Mouse (Mus musculus): Measurements from ENCODE around the gene St3gal3. TPM values are rescaled to one million over a fixed set of nuclear protein-coding genes. Genes with fewer than 3 reads are reported as not detected.

The St3gal3 gene
- polyA plus RNA-seq, 1 experiment from 2014 or later, result 5.1 TPM

DNA sequence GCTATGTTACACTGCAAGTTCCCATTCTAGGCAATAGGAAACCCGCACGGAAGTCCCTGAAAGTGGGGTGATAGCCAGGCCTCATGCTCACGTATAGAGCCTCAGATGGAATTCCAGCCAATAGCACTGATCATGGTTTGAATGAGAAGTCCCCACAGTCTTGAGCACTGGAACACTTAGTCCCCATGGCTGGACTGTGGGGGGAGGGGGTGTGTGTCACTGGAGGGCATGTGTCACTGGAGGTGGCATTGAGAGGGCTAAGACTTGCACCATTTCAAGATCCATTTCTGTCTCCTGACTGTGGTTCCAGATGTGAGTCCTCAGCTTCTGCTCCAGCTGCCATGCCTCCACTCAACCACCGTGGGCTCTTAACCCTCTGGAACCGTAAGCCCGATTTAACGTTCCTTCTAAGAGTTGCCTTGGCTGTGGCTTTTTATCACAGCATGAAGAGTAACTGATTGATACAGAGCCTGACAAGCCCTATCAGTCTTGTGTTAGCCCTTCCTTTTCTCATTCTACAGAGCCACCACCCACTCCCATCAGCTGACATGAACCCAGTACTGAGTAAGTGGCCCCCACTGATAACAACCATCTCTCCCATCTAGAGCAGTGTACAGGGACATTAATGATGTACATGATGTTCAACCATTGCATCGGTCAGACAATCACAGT, 91.2 kb downstream of the St3gal3 start:
- no peak overlapping the region for H3K27ac ChIP-seq (ENCODE audit: low read depth)
- no peak for TF ChIP-seq EP300 (IDR thresholded peaks at IDR 0.05; ENCODE audit: low read depth)
- no peak for TF ChIP-seq CTCF (IDR thresholded peaks at IDR 0.05; ENCODE audit: low read depth)
- DNase-seq (no peak), ATAC-seq (no peak)
- no peak overlapping the region for H3K4me3 ChIP-seq (ENCODE audit: low read depth, low read length)
- 75% methylated on average over 8 of the region's 8 CpGs for WGBS (ENCODE audit: insufficient replicate concordance)
- peaks cover 14% of the 10 kb centered on the region; the same call in 1 of the 2 replicates for H3K4me1 ChIP-seq (ENCODE audit: insufficient read depth)
- H3K4me2 ChIP-seq (ENCODE audit: low read depth, low read length), result no peak overlapping the region
- H3K9me3 ChIP-seq (ENCODE audit: low read length), result no peaks in the 10 kb centered on the region
- no peaks in the 10 kb centered on the region for H3K27me3 ChIP-seq (ENCODE audit: insufficient read depth, low read length)
- no peaks in the 10 kb centered on the region for H3K36me3 ChIP-seq (replicated peaks; ENCODE audit: insufficient read depth, low read length)
- no peak overlapping the region for H3K9ac ChIP-seq (replicated peaks)

DNA sequence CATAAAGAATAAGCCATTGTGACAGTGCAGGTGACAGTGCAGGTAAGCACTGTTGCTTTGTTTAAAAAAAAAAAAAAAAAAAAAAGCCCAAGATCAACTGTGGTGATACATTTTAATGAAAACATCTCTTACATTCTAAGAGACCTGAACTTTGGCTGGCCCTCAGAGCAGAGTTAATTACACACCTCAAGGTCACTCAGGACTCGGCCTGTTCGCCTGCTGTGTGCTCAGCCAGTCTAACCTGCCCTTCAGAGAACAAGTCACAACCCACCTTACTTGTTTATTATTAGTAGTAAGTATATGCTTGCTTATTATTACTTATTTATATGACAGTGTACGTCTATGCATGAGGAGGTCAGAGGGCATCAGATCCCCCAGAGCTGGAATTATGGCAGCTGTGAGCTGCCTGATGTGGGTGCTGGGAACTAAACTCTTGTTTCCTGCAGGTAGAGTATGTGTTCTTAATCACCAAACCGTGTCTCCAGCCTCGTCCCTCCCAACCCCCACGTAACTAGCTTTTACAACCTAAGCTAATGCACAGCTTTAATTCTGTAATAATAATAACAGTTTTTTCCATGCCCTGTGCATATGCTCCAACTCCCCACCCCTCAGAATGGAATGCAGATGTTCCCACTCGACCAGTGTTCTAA, 91.9 kb downstream of the St3gal3 start:
- ATAC-seq (no peak), DNase-seq (no peak)

GRCm38 (mm10) chr4:118041145-118041544, 93.6 kb downstream of the St3gal3 start:
- Histone ChIP-seq H3K9me3 (ENCODE audit: low read length) (no peaks in the 10 kb centered on the region), H3K4me1 (ENCODE audit: insufficient read depth) (peaks cover 14% of the 10 kb centered on the region; the same call in 1 of the 2 replicates), H3K36me3 (replicated peaks; ENCODE audit: insufficient read depth, low read length) (no peaks in the 10 kb centered on the region), H3K4me2 (ENCODE audit: low read depth, low read length) (no peak overlapping the region), H3K4me3 (ENCODE audit: low read depth, low read length) (no peak overlapping the region), H3K9ac (replicated peaks) (no peak overlapping the region), H3K27me3 (ENCODE audit: insufficient read depth, low read length) (no peaks in the 10 kb centered on the region), H3K27ac (ENCODE audit: low read depth) (no peak overlapping the region)
- ATAC-seq (no peak), DNase-seq (no peak)
- TF ChIP-seq EP300 (IDR thresholded peaks at IDR 0.05; ENCODE audit: low read depth) (no peak), CTCF (IDR thresholded peaks at IDR 0.05; ENCODE audit: low read depth) (no peak)
- WGBS (ENCODE audit: insufficient replicate concordance), result 85% methylated on average over 9 of the region's 9 CpGs

More for the DNA sequence above, 91.9 kb downstream of the St3gal3 start:
- Histone ChIP-seq H3K9me3 (ENCODE audit: low read length) (no peaks in the 10 kb centered on the region), H3K4me1 (ENCODE audit: insufficient read depth) (peaks cover 14% of the 10 kb centered on the region; the same call in 1 of the 2 replicates), H3K9ac (replicated peaks) (no peak overlapping the region), H3K4me2 (ENCODE audit: low read depth, low read length) (no peak overlapping the region), H3K36me3 (replicated peaks; ENCODE audit: insufficient read depth, low read length) (no peaks in the 10 kb centered on the region), H3K27ac (ENCODE audit: low read depth) (no peak overlapping the region), H3K4me3 (ENCODE audit: low read depth, low read length) (no peak overlapping the region), H3K27me3 (ENCODE audit: insufficient read depth, low read length) (no peaks in the 10 kb centered on the region)
- TF ChIP-seq EP300 (IDR thresholded peaks at IDR 0.05; ENCODE audit: low read depth) (no peak), CTCF (IDR thresholded peaks at IDR 0.05; ENCODE audit: low read depth) (no peak)
- WGBS (ENCODE audit: insufficient replicate concordance), result 65% methylated on average over 7 of the region's 7 CpGs

DNA sequence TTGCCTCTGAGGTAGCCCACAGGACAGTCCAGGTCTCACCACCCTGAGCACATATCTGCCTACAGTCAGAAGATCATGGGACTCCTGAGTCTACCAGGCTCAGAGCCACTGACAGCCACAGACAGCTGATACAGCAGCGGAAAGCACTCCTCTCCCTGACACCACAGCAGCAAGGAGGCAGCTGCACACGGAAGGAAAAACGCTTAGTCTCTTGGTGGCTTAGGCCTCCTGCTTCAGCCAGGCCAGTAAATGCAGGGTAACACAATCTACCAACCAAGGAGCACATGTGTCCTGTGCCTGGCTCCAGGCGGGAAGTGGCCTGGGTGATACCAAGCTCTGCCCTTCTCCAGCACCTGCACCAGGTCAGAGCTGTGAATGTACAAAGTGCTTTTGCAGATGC, 94.1 kb downstream of the St3gal3 start:
- no peak overlapping the region for H3K4me3 ChIP-seq (ENCODE audit: low read depth, low read length)
- DNase-seq (no peak), ATAC-seq (no peak)
- H3K27me3 ChIP-seq (ENCODE audit: insufficient read depth, low read length), result no peaks in the 10 kb centered on the region
- no peak overlapping the region for H3K4me2 ChIP-seq (ENCODE audit: low read depth, low read length)
- no peaks in the 10 kb centered on the region for H3K9me3 ChIP-seq (ENCODE audit: low read length)
- no peaks in the 10 kb centered on the region for H3K36me3 ChIP-seq (replicated peaks; ENCODE audit: insufficient read depth, low read length)
- H3K9ac ChIP-seq (replicated peaks), result no peak overlapping the region
- TF ChIP-seq EP300 (IDR thresholded peaks at IDR 0.05; ENCODE audit: low read depth) (no peak), CTCF (IDR thresholded peaks at IDR 0.05; ENCODE audit: low read depth) (no peak)
- 80% methylated on average over 4 of the region's 4 CpGs for WGBS (ENCODE audit: insufficient replicate concordance)
- no peak overlapping the region for H3K27ac ChIP-seq (ENCODE audit: low read depth)
- H3K4me1 ChIP-seq (ENCODE audit: insufficient read depth), result peaks cover 14% of the 10 kb centered on the region; the same call in 1 of the 2 replicates

GRCm38 (mm10) chr4:118039964-118040363, 94.8 kb downstream of the St3gal3 start:
- no peak overlapping the region for H3K27ac ChIP-seq (ENCODE audit: low read depth)
- no peak overlapping the region for H3K9ac ChIP-seq (replicated peaks)
- H3K36me3 ChIP-seq (replicated peaks; ENCODE audit: insufficient read depth, low read length), result no peaks in the 10 kb centered on the region
- H3K9me3 ChIP-seq (ENCODE audit: low read length), result no peaks in the 10 kb centered on the region
- DNase-seq (no peak), ATAC-seq (no peak)
- H3K4me3 ChIP-seq (ENCODE audit: low read depth, low read length), result no peak overlapping the region
- TF ChIP-seq CTCF (IDR thresholded peaks at IDR 0.05; ENCODE audit: low read depth) (no peak), EP300 (IDR thresholded peaks at IDR 0.05; ENCODE audit: low read depth) (no peak)
- no peaks in the 10 kb centered on the region for H3K27me3 ChIP-seq (ENCODE audit: insufficient read depth, low read length)
- H3K4me1 ChIP-seq (ENCODE audit: insufficient read depth), result peaks cover 12% of the 10 kb centered on the region; the same call in 1 of the 2 replicates
- WGBS (ENCODE audit: insufficient replicate concordance), result 82% methylated on average over 5 of the region's 5 CpGs
- H3K4me2 ChIP-seq (ENCODE audit: low read depth, low read length), result no peak overlapping the region

DNA sequence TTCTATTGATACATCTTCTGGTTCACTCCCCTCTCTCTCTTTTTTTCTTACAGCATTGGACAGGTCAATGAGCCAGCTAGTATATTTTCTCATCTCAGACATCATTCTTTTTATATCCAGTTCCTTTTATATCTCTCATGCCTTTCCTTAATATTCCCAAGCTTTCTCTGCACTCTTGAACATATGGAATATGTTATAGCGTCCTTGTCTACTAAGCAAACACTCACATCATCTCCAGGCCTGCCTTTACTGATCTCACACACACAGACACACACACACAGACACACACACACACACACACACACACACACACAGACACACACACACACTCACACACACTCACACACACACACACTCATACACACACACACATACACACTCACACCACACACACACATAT, 96.7 kb downstream of the St3gal3 start:
- DNase-seq (no peak), ATAC-seq (no peak)
- no peak overlapping the region for H3K9ac ChIP-seq (replicated peaks)
- H3K4me1 ChIP-seq (ENCODE audit: insufficient read depth), result 0 out of 2 replicates have a peak, but pooled peaks cover 2% of the 10 kb centered on the region
- H3K9me3 ChIP-seq (ENCODE audit: low read length), result no peaks in the 10 kb centered on the region
- H3K27me3 ChIP-seq (ENCODE audit: insufficient read depth, low read length), result no peaks in the 10 kb centered on the region
- H3K4me2 ChIP-seq (ENCODE audit: low read depth, low read length), result no peak overlapping the region
- WGBS (ENCODE audit: insufficient replicate concordance), result 78% methylated on average over 1 of the region's 1 CpGs
- H3K4me3 ChIP-seq (ENCODE audit: low read depth, low read length), result no peak overlapping the region
- TF ChIP-seq EP300 (IDR thresholded peaks at IDR 0.05; ENCODE audit: low read depth) (no peak), CTCF (IDR thresholded peaks at IDR 0.05; ENCODE audit: low read depth) (no peak)
- H3K27ac ChIP-seq (ENCODE audit: low read depth), result no peak overlapping the region
- no peaks in the 10 kb centered on the region for H3K36me3 ChIP-seq (replicated peaks; ENCODE audit: insufficient read depth, low read length)
